Mouse (Mus musculus) bone marrow, adult 2 months (tissue): ENCODE data around the gene Slc35b1.

Source experiments
- CTCF ChIP-seq: fragments of 200-500 bp; IDR thresholded peaks from 2 replicates; pipeline ENCODE4 v1.5.1; 2011; ENCODE audit warnings: low read length, control low read depth; ENCODE audit not compliant: control insufficient read depth, insufficient read depth
- POLR2A ChIP-seq: fragments of 200-500 bp; IDR thresholded peaks from 2 replicates; pipeline ENCODE4 v1.6.1; 2011; ENCODE audit warnings: low read depth, mild to moderate bottlenecking, control low read depth, low read length, borderline replicate concordance; ENCODE audit not compliant: control insufficient read depth

GRCm38 (mm10) chr11:95344181-95344580, 40.3 kb upstream of the Slc35b1 start:
- no peak for TF ChIP-seq POLR2A
- TF ChIP-seq CTCF: no peak
